Mouse (Mus musculus) gastrocnemius, adult 8-10 months (tissue): ENCODE measurements around the gene Rnf144a. TPM values are rescaled to one million over a fixed set of nuclear protein-coding genes. Genes with fewer than 3 reads are reported as not detected.
"Not testable (repeated sequence)": the region's sequence is repeated elsewhere in the genome, so short reads cannot be mapped to it uniquely, and the experiment has no call there.

Source experiments
- DNase-seq, 2 experiments: peaks; one replicate each; pipeline ENCODE4 v3.0.0; 2022; ENCODE audit warnings: low spot score in 2 of 2
- total RNA-seq, 4 experiments: library from RNA; stranded (reverse); gene quantifications; 2 replicates each; pipeline ENCODE4 v1.2.4; 2022

Gene Rnf144a
- 1 to 10 TPM; 2.3 to 3.1 (median 3.0) TPM for total RNA-seq

GRCm38 (mm10) chr12:26415104-26415771, at the start of gene Rnf144a:
Gene Rnf144a (minus strand): TSS chr12:26415254.
- peak; percentile 63 to 73 for DNase-seq

GRCm38 (mm10) chr12:26460091-26460490, 45.0 kb upstream of the Rnf144a start:
- no peak for DNase-seq

- DNase-seq, result peak; percentile 36 to 39
Observed at GRCm38 (mm10) chr12:26456028-26456698, 41.1 kb upstream of the Rnf144a start, which contains the start of gene Rsad2. Gene Rsad2 (minus strand): TSS chr12:26456452.

- DNase-seq, result no peak
Observed at GRCm38 (mm10) chr12:26454682-26455081, 39.6 kb upstream of the Rnf144a start.

- no peak for DNase-seq
Observed at GRCm38 (mm10) chr12:26452951-26453350, 37.9 kb upstream of the Rnf144a start.

GRCm38 (mm10) chr12:26451150-26451549, 36.1 kb upstream of the Rnf144a start:
- no peak for DNase-seq

GRCm38 (mm10) chr12:26449483-26449882, 34.4 kb upstream of the Rnf144a start:
- no peak for DNase-seq

GRCm38 (mm10) chr12:26446377-26447045, 31.5 kb upstream of the Rnf144a start:
- no peak for DNase-seq

GRCm38 (mm10) chr12:26444511-26444910, 29.5 kb upstream of the Rnf144a start:
- no peak for DNase-seq

GRCm38 (mm10) chr12:26444054-26444453, 29.0 kb upstream of the Rnf144a start:
- peak; percentile 71 to 74 for DNase-seq

GRCm38 (mm10) chr12:26439366-26439765, 24.3 kb upstream of the Rnf144a start:
- DNase-seq, result no peak

- no peak for DNase-seq
Observed at GRCm38 (mm10) chr12:26437950-26438349, 22.9 kb upstream of the Rnf144a start.

- DNase-seq, result no peak
Observed at GRCm38 (mm10) chr12:26436334-26436733, 21.3 kb upstream of the Rnf144a start.

GRCm38 (mm10) chr12:26428771-26429170, 13.7 kb upstream of the Rnf144a start:
- not testable (repeated sequence) for DNase-seq

GRCm38 (mm10) chr12:26424841-26425240, 9.8 kb upstream of the Rnf144a start:
- no peak for DNase-seq

GRCm38 (mm10) chr12:26418322-26418721, 3.3 kb upstream of the Rnf144a start:
- DNase-seq, result no peak

GRCm38 (mm10) chr12:26416636-26417295, 1.7 kb upstream of the Rnf144a start:
- no peak for DNase-seq

GRCm38 (mm10) chr12:26414451-26415103, 477 bp downstream of the Rnf144a start:
- DNase-seq, result no peak

GRCm38 (mm10) chr12:26413961-26414411, 1.1 kb downstream of the Rnf144a start:
- no peak for DNase-seq

GRCm38 (mm10) chr12:26412802-26413201, 2.3 kb downstream of the Rnf144a start:
- DNase-seq, result no peak

- no peak for DNase-seq
Observed at GRCm38 (mm10) chr12:26411841-26412450, 3.1 kb downstream of the Rnf144a start.
